Mouse (Mus musculus): ENCODE results near the gene Mto1. TPM values are rescaled to one million over a fixed set of nuclear protein-coding genes. Genes with fewer than 3 reads are reported as not detected.

Mto1 gene
- total and polyA plus RNA-seq, 3 experiments: 27.7 to 32.3 TPM; not detected in 1

- TF ChIP-seq ZKSCAN1 (IDR thresholded peaks at IDR 0.05; ENCODE audit: low read depth, low read length) (no peak), NRF1 (IDR thresholded peaks at IDR 0.05; ENCODE audit: insufficient read depth, low read depth, low read length, poor library complexity, severe bottlenecking) (peak; percentile 78), E2F4 (IDR thresholded peaks at IDR 0.05; ENCODE audit: borderline replicate concordance, low read depth, low read length) (no peak), POLR2AphosphoS5 (IDR thresholded peaks at IDR 0.05; ENCODE audit: borderline replicate concordance, low read depth, low read length) (peak; percentile 95; the same call in 1 of the 2 replicates), POLR2AphosphoS2 (IDR thresholded peaks at IDR 0.05; ENCODE audit: low read length) (peak; percentile 95), GABPA (IDR thresholded peaks at IDR 0.05; ENCODE audit: low read depth, low read length) (no peak), TBP (IDR thresholded peaks at IDR 0.05; ENCODE audit: low read depth, low read length) (peak; percentile 98), POLR2A (IDR thresholded peaks at IDR 0.05; ENCODE audit: control insufficient read depth in 1 of 2, insufficient read depth in 1 of 2, low read depth in 1 of 2, low read length in 2 of 2, poor library complexity in 1 of 2) (peak; percentile 96 to 98), NELFE (IDR thresholded peaks at IDR 0.05; ENCODE audit: low read depth, low read length) (peak; percentile 99)
Measured at GRCm38 (mm10) chr9:78481423-78482331, 33.7 kb downstream of the Mto1 start (continued).

- Histone ChIP-seq H3K4me3 (ENCODE audit: control insufficient read depth in 1 of 2, insufficient read depth in 1 of 2, low read depth in 2 of 2, low read length in 2 of 2) (peak overlapping the region; percentile 46 to 86), H3K4me1 (ENCODE audit: control insufficient read depth in 1 of 2, insufficient read depth in 2 of 2, low read length in 2 of 2) (peaks cover 0 to 3% of the 10 kb centered on the region in 2 experiments; a peak in 2 of 4 replicates), H3K79me2 (ENCODE audit: control insufficient read depth, insufficient read depth, low read length, poor library complexity) (peaks cover 30% of the 10 kb centered on the region), H3K9ac (ENCODE audit: control insufficient read depth, low read depth, low read length, poor library complexity, severe bottlenecking) (peak overlapping the region; percentile 95), H3K36me3 (ENCODE audit: control insufficient read depth in 1 of 2, insufficient read depth in 2 of 2, low read length in 2 of 2) (peaks cover 10 to 14% of the 10 kb centered on the region in 2 experiments), H3K9me3 (replicated peaks; ENCODE audit: insufficient read depth, low read length) (no peaks in the 10 kb centered on the region), H3K27me3 (ENCODE audit: control insufficient read depth in 1 of 2, insufficient read depth in 2 of 2, low read length in 2 of 2) (peaks cover 0 to 4% of the 10 kb centered on the region in 2 experiments; a peak in 2 of 4 replicates), H3K27ac (ENCODE audit: control insufficient read depth, low read depth, low read length) (no peak overlapping the region)
- no peak for DNase-seq (ENCODE audit: low read depth, low spot score)
- TF ChIP-seq HCFC1 (IDR thresholded peaks at IDR 0.05; ENCODE audit: low read depth, low read length): no peak
- no peak for TF ChIP-seq EP300 (IDR thresholded peaks at IDR 0.05; ENCODE audit: low read depth in 1 of 2, low read length in 2 of 2)
- TF ChIP-seq CHD2 (IDR thresholded peaks at IDR 0.05; ENCODE audit: low read length): no peak
- TF ChIP-seq RCOR1 (IDR thresholded peaks at IDR 0.05; ENCODE audit: low read depth, low read length): 0 out of 2 replicates have a peak, but pooled peaks have one; percentile 46
- TF ChIP-seq KAT2A (conservative IDR thresholded peaks at IDR 0.05; ENCODE audit: low read depth, low read length): no peak
Measured at GRCm38 (mm10) chr9:78482386-78482785, 34.4 kb downstream of the Mto1 start.

GRCm38 (mm10) chr9:78484660-78485059, 36.7 kb downstream of the Mto1 start:
- Histone ChIP-seq H3K79me2 (ENCODE audit: control insufficient read depth, insufficient read depth, low read length, poor library complexity) (peaks cover 17% of the 10 kb centered on the region), H3K36me3 (ENCODE audit: control insufficient read depth in 1 of 2, insufficient read depth in 2 of 2, low read length in 2 of 2) (peaks cover 3% of the 10 kb centered on the region in 2 experiments), H3K9me3 (replicated peaks; ENCODE audit: insufficient read depth, low read length) (no peaks in the 10 kb centered on the region), H3K27me3 (ENCODE audit: control insufficient read depth in 1 of 2, insufficient read depth in 2 of 2, low read length in 2 of 2) (peaks cover 8 to 11% of the 10 kb centered on the region in 2 experiments), H3K27ac (ENCODE audit: control insufficient read depth, low read depth, low read length) (no peak overlapping the region), H3K4me3 (ENCODE audit: control insufficient read depth in 1 of 2, insufficient read depth in 1 of 2, low read depth in 2 of 2, low read length in 2 of 2) (no peak overlapping the region), H3K4me1 (ENCODE audit: control insufficient read depth in 1 of 2, insufficient read depth in 2 of 2, low read length in 2 of 2) (peaks cover 0 to 3% of the 10 kb centered on the region in 2 experiments; a peak in 3 of 4 replicates), H3K9ac (ENCODE audit: control insufficient read depth, low read depth, low read length, poor library complexity, severe bottlenecking) (no peak overlapping the region)
- TF ChIP-seq ZNF384 (IDR thresholded peaks at IDR 0.05; ENCODE audit: low read depth, low read length) (no peak), SMC3 (IDR thresholded peaks at IDR 0.05; ENCODE audit: low read depth, low read length) (no peak), MAZ (IDR thresholded peaks at IDR 0.05; ENCODE audit: low read depth, low read length) (no peak), BHLHE40 (IDR thresholded peaks at IDR 0.05; ENCODE audit: borderline replicate concordance, low read depth, low read length) (no peak), CHD2 (IDR thresholded peaks at IDR 0.05; ENCODE audit: low read length) (no peak), HCFC1 (IDR thresholded peaks at IDR 0.05; ENCODE audit: low read depth, low read length) (no peak), KAT2A (conservative IDR thresholded peaks at IDR 0.05; ENCODE audit: low read depth, low read length) (no peak), CTCF (IDR thresholded peaks at IDR 0.05 in 2 of 3, conservative IDR thresholded peaks at IDR 0.05 in 1 of 3; ENCODE audit: control insufficient read depth in 1 of 3, insufficient read depth in 1 of 3, low read depth in 2 of 3, low read length in 3 of 3, poor library complexity in 1 of 3, severe bottlenecking in 1 of 3) (no peak), ZMIZ1 (IDR thresholded peaks at IDR 0.05; ENCODE audit: low read depth, low read length) (no peak), MAX (IDR thresholded peaks at IDR 0.05; ENCODE audit: low read length) (no peak), TCF12 (IDR thresholded peaks at IDR 0.05; ENCODE audit: low read depth, low read length) (no peak), CHD1 (IDR thresholded peaks at IDR 0.05; ENCODE audit: low read depth, low read length) (no peak), MYC (IDR thresholded peaks at IDR 0.05; ENCODE audit: low read depth, low read length) (no peak), GATA1 (IDR thresholded peaks at IDR 0.05; ENCODE audit: low read depth, low read length) (no peak), ZC3H11A (IDR thresholded peaks at IDR 0.05; ENCODE audit: low read depth, low read length) (no peak), E2F4 (IDR thresholded peaks at IDR 0.05; ENCODE audit: borderline replicate concordance, low read depth, low read length) (no peak)
- no peak for DNase-seq (ENCODE audit: low read depth, low spot score)
